Mouse (Mus musculus) hindbrain, embryonic 10.5 days (tissue): Measurements from ENCODE around the gene Mfap5. TPM values are rescaled to one million over a fixed set of nuclear protein-coding genes. Genes with fewer than 3 reads are reported as not detected.
"Not testable (repeated sequence)": the region's sequence is repeated elsewhere in the genome, so short reads cannot be mapped to it uniquely, and the experiment has no call there.

Experiments
- DNase-seq: peaks from one replicate; pipeline ENCODE4 v3.0.0-alpha.2; 2017; ENCODE audit warnings: low spot score
- H3K27ac ChIP-seq: fragments of 300-500 bp; sonication (generic); 2 replicates; pipeline ENCODE4 v1.5.1; 2016; ENCODE audit warnings: mild to moderate bottlenecking, moderate library complexity
- H3K27me3 ChIP-seq: fragments of 300-500 bp; sonication (generic); 2 replicates; pipeline ENCODE4 v1.6.1; 2016; ENCODE audit warnings: mild to moderate bottlenecking; ENCODE audit not compliant: poor library complexity, insufficient read depth, severe bottlenecking
- H3K36me3 ChIP-seq: fragments of 300-500 bp; sonication (generic); 2 replicates; pipeline ENCODE4 v1.6.1; 2016; ENCODE audit warnings: mild to moderate bottlenecking, moderate library complexity
- H3K4me1 ChIP-seq: fragments of 300-500 bp; sonication (generic); replicated peaks from 2 replicates; pipeline ENCODE4 v1.6.1; 2016; ENCODE audit warnings: mild to moderate bottlenecking
- H3K4me3 ChIP-seq: fragments of 300-500 bp; sonication (generic); 2 replicates; pipeline ENCODE4 v1.5.1; 2016; ENCODE audit warnings: mild to moderate bottlenecking, moderate library complexity
- H3K9me3 ChIP-seq: fragments of 300-500 bp; sonication (generic); 2 replicates; pipeline ENCODE4 v1.6.1; 2016; ENCODE audit warnings: mild to moderate bottlenecking, moderate library complexity
- WGBS: fragments of 180-500 bp; shearing (Covaris S2); methylation state at CpG from one replicate; pipeline ENCODE4 v1.1.7; 2016; 5-methylcytosine and 5-hydroxymethylcytosine counted together
- polyA plus RNA-seq: library from polyadenylated mRNA; unstranded; fragments of >200 nt; fragmentation: Nextera tagmentation; extraction: Ambion mirVana; gene quantifications from 2 replicates; pipeline ENCODE4 v1.2.1, GENCODE M21; 2016

The Mfap5 gene
- polyA plus RNA-seq, 1 experiment from 2014 or later, result 1.1 TPM

- not testable (repeated sequence) for H3K4me3 ChIP-seq, H3K27ac ChIP-seq, DNase-seq, H3K4me1 ChIP-seq, H3K9me3 ChIP-seq, H3K36me3 ChIP-seq, H3K27me3 ChIP-seq
- 94% methylated on average over 1 of the region's 1 CpGs for WGBS
Observed at GRCm38 (mm10) chr6:122575037-122575436, 69.4 kb downstream of the Mfap5 start.

- 94% methylated on average over 3 of the region's 3 CpGs for WGBS
- no peaks in the 10 kb centered on the region for H3K9me3 ChIP-seq
Observed at GRCm38 (mm10) chr6:122577030-122577429, 71.4 kb downstream of the Mfap5 start.

More at GRCm38 (mm10) chr6:122577030-122577429, 71.4 kb downstream of the Mfap5 start:
- no peaks in the 10 kb centered on the region for H3K4me1 ChIP-seq
- H3K36me3 ChIP-seq, result no peaks in the 10 kb centered on the region
- H3K27ac ChIP-seq, result no peak overlapping the region
- H3K27me3 ChIP-seq, result no peaks in the 10 kb centered on the region
- H3K4me3 ChIP-seq, result no peak overlapping the region
- DNase-seq, result no peak

Other genes with a start within 250 kb of the Mfap5 start
- 0.21 TPM in 1 of 2 replicates, not detected in the other for gene Klrg1, start 223.0 kb upstream of the Mfap5 start, polyA plus RNA-seq
- gene M6pr, start 197.1 kb upstream of the Mfap5 start, polyA plus RNA-seq, result 78.8 and 91.0 TPM in 2 replicates
- gene Phc1, start 165.3 kb upstream of the Mfap5 start, polyA plus RNA-seq, result 25.9 and 29.7 TPM in 2 replicates
- 36.6 and 44.2 TPM in 2 replicates for gene Rimklb, start 7.1 kb upstream of the Mfap5 start, polyA plus RNA-seq
- not detected in 2 replicates for gene Aicda, start 48.0 kb downstream of the Mfap5 start, polyA plus RNA-seq
- gene Apobec1, start 96.6 kb downstream of the Mfap5 start, polyA plus RNA-seq, result 1.1 and 2.1 TPM in 2 replicates
- 0.24 TPM in 1 of 2 replicates, not detected in the other for gene Gdf3, start 104.2 kb downstream of the Mfap5 start, polyA plus RNA-seq
- gene Dppa3, start 120.6 kb downstream of the Mfap5 start, polyA plus RNA-seq, result not detected in 2 replicates
- gene Nanog, start 201.6 kb downstream of the Mfap5 start, polyA plus RNA-seq, result 0.12 and 0.24 TPM in 2 replicates